Mouse (Mus musculus) heart, postnatal 4 days (tissue): Measurements from ENCODE around the gene Kif1b. TPM values are rescaled to one million over a fixed set of nuclear protein-coding genes. Genes with fewer than 3 reads are reported as not detected.

ENCODE experiments used
- DNase-seq: peaks from one replicate; pipeline ENCODE4 v3.0.0; 2021
- total RNA-seq, 2 experiments: library from RNA; stranded (reverse); gene quantifications; 2 replicates each; pipeline ENCODE4 v1.2.3; 2021

The Kif1b gene
- total RNA-seq, 2 experiments from 2014 or later: 139 to 143 TPM

- DNase-seq: no peak
Measured at GRCm38 (mm10) chr4:149314275-149314837, 6.9 kb upstream of the Kif1b start.

DNA sequence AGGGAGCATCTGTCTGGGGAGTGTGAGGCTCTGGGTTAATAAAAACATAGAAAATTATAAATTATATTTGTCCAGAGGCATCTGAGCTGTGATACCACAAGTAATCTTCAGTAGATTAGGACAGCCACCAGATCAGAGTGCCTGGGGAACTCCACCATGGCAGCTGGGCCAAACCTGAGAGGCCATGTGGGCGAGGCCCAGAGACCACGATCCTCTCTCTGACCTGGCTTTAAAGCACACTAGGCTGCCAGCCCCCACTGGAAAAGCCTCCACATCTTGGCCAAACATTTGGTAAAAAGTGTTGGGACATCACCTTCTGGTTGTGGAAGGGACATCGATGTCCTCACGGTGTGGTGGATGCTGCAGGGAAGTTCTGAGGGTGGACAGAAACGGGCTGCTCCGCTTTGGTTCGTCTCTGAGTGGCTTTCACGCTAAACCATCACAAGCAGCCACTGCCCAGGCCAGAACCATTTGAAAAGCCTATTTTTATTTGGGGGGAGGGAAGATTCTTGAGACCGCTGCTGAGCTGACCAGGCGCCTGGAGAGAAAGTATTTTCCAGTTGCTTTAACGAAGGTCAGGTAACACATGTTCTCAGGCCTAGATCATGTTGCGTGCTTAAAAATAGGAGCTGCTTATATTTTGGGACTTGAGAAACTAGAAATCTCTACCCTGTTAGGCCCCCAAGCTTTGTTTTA is 6.2 kb upstream of the Kif1b start:
- DNase-seq: no peak

- DNase-seq: no peak
Measured at GRCm38 (mm10) chr4:149311996-149312395, 4.5 kb upstream of the Kif1b start.

DNA sequence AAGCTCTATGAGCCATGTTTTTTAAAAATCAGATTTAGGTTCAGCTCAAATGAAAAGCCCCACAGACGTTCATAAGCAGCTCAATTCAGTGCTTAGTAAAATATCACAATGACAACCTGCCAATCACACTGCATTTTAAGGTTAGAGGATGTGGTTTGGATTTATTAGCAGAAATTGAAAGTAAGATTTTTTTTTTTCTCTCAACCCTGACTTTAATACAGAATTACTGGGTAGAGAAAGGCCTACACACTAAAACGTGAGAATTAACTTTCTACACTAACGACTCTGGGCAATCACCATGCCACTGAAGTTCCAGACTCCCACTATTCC is 963 bp upstream of the Kif1b start:
- no peak for DNase-seq

DNA sequence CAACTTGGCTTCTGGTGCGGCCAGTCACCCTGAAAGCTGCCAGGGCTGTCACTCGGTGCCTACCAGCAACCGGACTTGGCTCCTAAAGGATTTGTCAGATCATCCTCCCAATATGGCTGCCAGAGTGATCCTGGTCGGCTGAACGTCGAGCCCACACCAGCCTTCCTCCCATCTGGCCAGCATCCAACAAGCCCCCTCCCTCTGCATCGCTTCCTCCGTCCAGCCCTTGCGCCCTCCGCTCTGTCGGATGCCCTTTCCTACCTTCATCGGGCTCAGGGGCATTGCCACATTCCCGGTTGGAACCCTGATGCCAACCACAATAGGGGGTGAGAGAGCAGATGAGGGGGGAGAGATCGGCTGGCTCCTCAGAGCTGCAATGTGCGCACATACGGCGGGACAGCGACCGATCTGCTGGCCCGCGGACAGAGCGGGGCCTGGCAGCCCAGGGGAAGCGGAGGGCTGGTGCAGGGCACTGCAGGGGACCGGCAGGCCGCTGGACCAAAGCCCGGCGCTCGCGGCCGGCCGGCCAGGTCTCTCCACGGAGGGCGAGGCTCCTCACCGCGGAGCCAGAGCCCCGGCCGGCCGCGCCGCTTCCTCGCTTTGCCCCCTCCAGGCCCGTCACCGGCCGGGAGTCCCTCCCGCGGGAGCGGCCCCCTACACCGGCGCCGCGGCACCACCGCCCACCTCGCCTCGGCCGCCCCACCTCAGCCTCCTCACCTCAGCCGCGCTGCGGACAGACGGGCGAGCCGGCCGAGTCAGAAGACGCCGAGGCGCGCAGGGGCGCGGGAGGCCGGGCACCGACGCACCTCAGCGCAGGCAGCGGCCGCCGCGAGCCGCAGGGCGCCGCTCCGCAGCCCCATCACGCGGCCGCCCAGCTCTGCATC is 539 bp downstream of the Kif1b start:
- DNase-seq: peak; percentile 86

DNA sequence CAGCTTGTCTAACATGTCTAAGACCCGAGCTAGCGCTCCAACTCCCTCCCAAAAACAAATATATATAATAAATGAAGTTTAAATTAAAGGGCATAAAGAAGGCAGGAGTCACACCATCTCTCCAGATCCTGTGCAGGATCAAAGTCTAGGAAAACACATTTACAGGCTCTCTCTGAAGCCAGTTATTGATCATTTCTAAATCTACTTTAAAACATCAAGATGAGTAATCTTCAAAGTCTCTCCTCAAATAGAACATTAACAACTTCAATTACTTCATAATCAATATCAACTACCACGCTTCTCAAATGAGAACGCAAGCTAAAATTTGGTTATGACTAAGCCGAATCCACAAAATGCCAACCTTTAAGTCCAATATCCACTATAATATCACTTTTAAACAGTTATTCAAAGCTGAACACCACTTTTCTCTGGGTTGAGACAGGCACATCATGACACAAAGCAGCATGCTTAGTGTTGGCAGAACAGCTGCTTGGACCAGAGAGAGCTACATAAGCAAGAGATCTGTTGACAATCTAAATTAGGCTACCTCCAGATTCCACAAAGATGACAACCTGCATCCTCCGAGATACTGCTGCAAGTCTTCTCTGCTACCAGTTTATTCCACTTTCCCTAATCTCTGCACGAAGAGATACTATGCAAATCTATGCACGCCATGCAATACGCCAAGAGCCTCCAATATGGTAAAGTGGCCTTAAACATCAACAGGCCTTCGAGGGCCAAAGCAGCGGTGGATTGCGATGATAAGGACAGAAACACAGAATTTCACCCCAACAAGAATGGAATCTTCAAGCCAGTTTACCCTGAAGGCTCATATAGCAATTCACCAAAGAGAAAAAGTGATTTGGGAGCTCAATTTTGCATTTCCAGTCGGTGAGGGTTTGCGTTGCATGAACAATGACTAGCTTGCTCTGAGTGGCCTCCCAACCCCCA is 1.5 kb downstream of the Kif1b start:
- DNase-seq: no peak

- no peak for DNase-seq
Measured at GRCm38 (mm10) chr4:149304466-149304865, 3.0 kb downstream of the Kif1b start.

GRCm38 (mm10) chr4:149303502-149303901 is 4.0 kb downstream of the Kif1b start:
- no peak for DNase-seq

DNA sequence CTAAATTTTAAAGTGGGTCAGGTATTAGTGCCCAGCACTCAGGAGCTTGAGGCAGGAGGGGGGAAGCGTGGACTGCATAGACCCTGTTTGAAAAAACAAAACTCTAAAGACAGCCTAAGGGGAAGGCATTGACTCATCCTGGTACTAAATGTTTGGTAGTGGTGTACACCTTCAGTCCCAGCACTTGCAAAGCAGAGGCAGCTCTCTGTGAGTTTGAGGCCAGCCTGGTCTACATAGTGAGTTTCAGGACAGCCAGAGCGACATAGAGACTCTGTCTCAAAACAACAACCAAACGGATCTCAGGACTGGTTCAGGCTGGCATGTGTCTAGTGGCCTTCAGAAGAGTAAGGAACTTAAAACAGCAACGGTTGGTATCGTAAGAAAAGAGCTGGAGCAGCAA is 4.7 kb downstream of the Kif1b start:
- DNase-seq: no peak

DNA sequence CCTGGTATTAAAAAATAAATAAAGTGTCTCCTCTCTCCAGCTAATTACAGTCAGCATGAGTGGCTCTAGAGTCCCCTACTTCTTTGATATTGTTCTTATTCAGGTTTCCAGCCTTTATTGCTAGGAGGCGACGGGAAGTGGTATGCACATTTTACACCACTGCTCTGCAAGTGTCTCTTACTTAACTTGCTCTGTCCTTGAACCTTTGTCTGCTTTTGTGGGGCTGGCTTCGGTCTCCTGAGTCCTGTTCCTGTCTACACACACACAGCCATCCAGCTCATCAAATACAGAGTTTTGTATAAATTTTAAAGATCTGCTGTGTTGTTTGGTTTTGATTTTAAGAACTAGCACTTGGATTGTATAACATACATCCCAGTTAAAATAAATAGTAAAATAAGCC is 5.4 kb downstream of the Kif1b start:
- DNase-seq: no peak

- DNase-seq: no peak
Measured at GRCm38 (mm10) chr4:149296501-149296900, 11.0 kb downstream of the Kif1b start.

DNA sequence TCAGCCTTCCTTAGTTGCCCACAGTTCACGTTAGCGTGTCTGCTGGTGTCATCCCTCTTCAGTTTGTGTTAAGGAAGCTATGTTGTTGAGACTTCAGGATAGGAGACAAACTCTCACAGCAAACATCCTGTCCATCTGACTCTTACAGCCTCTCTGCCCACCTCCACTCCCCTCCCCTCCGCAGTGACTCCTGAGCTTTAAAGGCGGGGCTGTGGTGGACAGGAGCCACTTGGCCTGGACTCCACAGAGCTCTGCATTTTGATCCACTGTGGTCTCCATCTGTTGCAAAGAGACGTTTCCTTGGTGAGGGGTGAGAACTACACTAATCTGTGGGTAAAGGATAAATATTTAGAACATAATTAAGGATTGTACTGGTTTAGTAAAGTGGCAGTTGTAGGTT is 14.5 kb downstream of the Kif1b start:
- no peak for DNase-seq

DNA sequence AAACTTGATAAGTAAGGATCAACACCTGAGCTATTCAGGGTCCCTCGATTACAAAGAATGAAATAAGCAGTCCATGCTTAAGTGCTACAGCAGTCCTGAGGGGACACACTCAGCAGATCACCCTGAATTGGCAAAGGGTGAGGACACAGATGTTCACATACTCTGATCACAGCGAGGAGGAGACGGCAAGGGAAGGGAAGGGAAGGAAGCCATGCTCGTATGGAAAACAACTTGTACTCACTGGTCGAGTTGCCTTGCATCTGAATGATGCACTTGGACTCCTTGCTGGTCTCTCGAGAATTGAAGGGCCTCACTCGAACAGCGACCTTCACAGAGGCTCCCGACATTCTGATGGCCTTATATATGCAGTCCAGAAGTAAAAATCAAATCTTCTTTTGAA is 16.4 kb downstream of the Kif1b start:
- DNase-seq: no peak

GRCm38 (mm10) chr4:149290157-149290750 is 17.2 kb downstream of the Kif1b start:
- DNase-seq: no peak

DNA sequence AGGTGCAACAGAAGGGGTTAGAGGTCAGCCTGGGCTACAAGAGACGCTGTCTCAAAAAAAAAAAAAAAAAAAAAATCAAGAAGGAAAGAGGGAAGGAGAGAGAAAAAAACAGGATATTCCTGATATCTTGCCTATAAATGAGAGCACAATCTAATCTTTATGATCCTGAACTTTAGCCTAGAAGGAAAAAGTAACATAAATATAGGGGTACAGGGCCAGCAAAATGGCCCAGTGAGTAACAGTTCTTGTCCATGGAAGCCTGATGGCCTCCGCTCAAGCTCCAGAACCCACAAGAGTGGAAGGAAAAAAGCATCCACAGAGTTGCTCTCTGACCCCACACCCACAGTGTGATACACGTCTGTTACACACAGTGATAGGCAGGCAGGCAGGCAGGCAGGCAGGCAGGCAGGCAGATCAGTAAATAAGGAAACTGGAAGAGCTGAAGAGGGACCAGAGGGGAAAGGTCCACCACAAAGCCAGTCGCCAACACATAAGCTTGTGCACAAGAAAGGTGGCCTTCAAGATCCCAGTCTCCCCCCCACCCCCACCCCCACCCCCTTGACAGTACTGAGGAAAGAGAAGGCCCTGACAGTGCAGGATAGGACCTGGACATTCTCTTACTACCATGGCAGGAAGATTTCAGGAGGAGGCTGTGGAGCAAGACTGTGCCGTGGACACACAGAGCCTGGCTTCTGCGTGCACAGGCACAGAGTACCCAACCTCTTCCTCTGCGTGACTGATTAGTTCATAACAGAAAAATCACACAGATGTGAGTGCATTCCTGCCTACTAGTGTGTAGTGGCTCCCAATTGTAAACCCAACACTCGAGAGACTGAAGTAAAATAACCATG is 21.0 kb downstream of the Kif1b start:
- DNase-seq: no peak

DNA sequence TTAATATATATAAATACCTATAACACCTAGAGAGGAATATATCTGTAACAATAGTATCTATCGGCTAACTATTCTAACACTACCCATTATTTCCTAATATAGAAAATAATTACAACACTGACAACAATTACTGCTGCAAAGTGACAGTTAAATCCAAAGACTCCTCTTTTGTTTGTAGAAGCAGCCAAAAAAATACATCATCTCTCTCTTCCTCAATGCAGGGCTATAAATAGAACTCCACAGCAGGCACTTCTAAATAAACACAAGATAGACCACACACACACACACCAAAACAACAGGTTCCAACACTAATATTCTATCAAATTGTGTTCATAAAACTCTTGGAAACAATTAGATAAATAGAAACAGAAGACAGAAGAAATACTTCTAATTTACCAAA is 21.8 kb downstream of the Kif1b start:
- DNase-seq: no peak

- DNase-seq: no peak
Measured at GRCm38 (mm10) chr4:149283018-149283417, 24.5 kb downstream of the Kif1b start.

- no peak for DNase-seq
Measured at GRCm38 (mm10) chr4:149282025-149282738, 25.3 kb downstream of the Kif1b start.

DNA sequence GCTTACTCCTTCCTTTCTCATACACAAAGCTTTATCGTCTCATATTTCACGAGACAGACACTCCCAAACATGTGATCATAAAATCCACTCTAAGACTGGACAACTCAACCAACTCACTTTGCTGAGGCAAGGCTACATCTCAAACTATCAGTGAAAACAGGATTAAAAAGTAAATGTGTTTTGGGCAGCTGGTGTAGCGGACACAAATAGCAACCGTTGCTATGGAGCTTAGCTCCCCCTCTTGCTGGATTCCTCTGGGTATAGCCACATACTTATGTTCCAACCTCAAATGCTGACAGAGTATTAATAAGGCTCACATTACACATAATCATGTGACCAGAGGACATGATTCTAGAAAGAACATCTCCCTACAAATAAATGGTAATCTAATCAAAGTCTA is 29.9 kb downstream of the Kif1b start:
- peak; percentile 34 for DNase-seq

DNA sequence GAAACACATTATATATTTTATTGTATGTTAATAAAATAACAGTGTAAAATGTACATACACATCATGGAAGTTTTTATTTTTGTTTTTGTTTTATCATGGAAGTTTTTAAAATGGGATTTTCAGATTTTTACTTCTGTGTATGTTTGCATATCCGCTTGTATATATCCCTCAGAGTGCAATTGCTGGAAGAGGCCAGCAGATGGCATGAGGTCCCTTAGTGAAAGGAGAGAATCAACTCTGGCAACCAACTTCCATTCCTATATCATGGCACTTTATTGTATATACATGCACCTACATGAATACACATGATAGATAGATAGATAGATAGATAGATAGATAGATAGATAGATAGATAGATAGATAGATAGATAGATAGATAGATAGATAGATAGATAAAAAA is 34.4 kb downstream of the Kif1b start:
- DNase-seq: peak; percentile 35

DNA sequence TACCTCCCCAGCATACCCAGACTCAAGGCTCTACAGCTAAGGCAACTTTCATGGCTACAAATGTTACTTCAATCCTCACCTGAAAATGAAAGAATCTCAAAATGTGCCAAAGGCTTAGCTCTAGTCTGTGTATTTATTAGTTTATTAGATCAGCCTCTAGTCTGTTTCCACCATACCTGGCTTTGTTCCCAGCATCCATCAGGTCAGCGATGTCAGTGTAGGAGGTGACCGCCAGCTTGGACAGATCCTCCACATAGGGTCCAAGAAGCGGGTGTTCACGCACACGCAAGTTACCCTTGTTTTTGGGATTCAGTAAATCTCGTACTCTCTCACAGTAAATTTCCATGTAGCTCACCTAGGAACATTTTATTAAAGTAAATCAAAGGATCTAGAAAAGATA is 37.0 kb downstream of the Kif1b start:
- DNase-seq: no peak
